Mouse (Mus musculus) ES-Bruce4 (cell line): ENCODE results near the gene Ntm. TPM values are rescaled to one million over a fixed set of nuclear protein-coding genes. Genes with fewer than 3 reads are reported as not detected.

Experiments
- H3K27ac ChIP-seq: 2 replicates; pipeline ENCODE4 v1.5.1; 2012; ENCODE audit warnings: low read length, inconsistent platforms; ENCODE audit not compliant: insufficient read depth
- H3K27me3 ChIP-seq: 2 replicates; pipeline ENCODE4 v1.6.1; 2012; ENCODE audit warnings: mild to moderate bottlenecking, low read length, inconsistent platforms; ENCODE audit not compliant: control insufficient read depth, poor library complexity, insufficient read depth, severe bottlenecking
- H3K36me3 ChIP-seq: 2 replicates; pipeline ENCODE4 v1.6.1; 2012; ENCODE audit warnings: inconsistent platforms, mild to moderate bottlenecking, low read length, moderate library complexity; ENCODE audit not compliant: control insufficient read depth, poor library complexity, insufficient read depth, severe bottlenecking
- H3K4me1 ChIP-seq: one replicate; pipeline ENCODE4 v1.8.1; 2011; ENCODE audit warnings: low read length; ENCODE audit not compliant: control insufficient read depth, insufficient read depth
- H3K4me3 ChIP-seq: 2 replicates; pipeline ENCODE4 v1.5.1; 2011; ENCODE audit warnings: low read depth, mild to moderate bottlenecking, low read length
- H3K9ac ChIP-seq: 2 replicates; pipeline ENCODE4 v1.6.1; 2012; ENCODE audit warnings: low read depth, mild to moderate bottlenecking, inconsistent platforms; ENCODE audit not compliant: poor library complexity, severe bottlenecking
- H3K9me3 ChIP-seq: replicated peaks from 2 replicates; pipeline ENCODE4 v1.6.1; 2012; ENCODE audit warnings: mild to moderate bottlenecking, low read length, inconsistent platforms; ENCODE audit not compliant: control insufficient read depth, poor library complexity, insufficient read depth, severe bottlenecking
- CTCF ChIP-seq: IDR thresholded peaks from one replicate; pipeline ENCODE4 v1.8.1; 2011; ENCODE audit warnings: low read depth, low read length
- EP300 ChIP-seq: IDR thresholded peaks from 2 replicates; pipeline ENCODE4 v1.6.1; 2011; ENCODE audit warnings: low read depth, low read length; ENCODE audit not compliant: insufficient read depth
- POLR2A ChIP-seq: IDR thresholded peaks from one replicate; pipeline ENCODE4 v1.8.1; 2011; ENCODE audit warnings: low read length; ENCODE audit not compliant: insufficient read depth
- polyA plus RNA-seq: library from polyadenylated mRNA; stranded (reverse); fragments of >200 nt; gene quantifications from 2 replicates; pipeline ENCODE4 v1.2.4, GENCODE M21; 2011; ENCODE audit warnings: low read depth; ENCODE audit not compliant: missing spikeins, insufficient read depth, insufficient read length

The Ntm gene
- polyA plus RNA-seq, 1 experiment: 0.82 TPM

GRCm38 (mm10) chr9:29960741-29961140 is 2.2 kb downstream of the Ntm start:
- Histone ChIP-seq H3K36me3 (no peaks in the 10 kb centered on the region), H3K4me3 (no peak overlapping the region), H3K4me1 (no peaks in the 10 kb centered on the region), H3K9ac (no peak overlapping the region), H3K27ac (no peak overlapping the region), H3K27me3 (no peaks in the 10 kb centered on the region), H3K9me3 (no peaks in the 10 kb centered on the region)
- TF ChIP-seq CTCF (no peak), POLR2A (no peak), EP300 (no peak)

DNA sequence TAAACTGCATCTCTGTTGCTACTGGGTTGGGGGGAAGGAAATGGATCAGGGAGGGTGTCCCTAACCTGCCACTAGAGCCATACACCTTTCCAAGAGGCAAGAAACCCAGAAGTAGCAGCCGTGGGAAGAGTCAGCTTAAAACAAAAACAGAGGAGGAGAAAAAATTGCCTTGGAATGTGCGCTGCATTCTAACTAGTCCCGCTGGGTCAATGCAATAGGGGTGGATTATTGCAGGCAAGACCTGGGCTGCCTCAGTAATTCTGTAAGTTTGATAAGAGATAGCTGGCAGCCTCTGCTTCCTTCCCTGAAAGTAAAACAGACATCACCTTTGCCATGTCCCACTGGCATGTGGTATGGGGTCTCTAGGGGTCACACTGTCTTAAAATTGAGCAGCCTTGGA is 2.7 kb downstream of the Ntm start:
- Histone ChIP-seq H3K4me3 (no peak overlapping the region), H3K27me3 (no peaks in the 10 kb centered on the region), H3K9ac (no peak overlapping the region), H3K36me3 (no peaks in the 10 kb centered on the region), H3K9me3 (no peaks in the 10 kb centered on the region), H3K27ac (no peak overlapping the region), H3K4me1 (no peaks in the 10 kb centered on the region)
- TF ChIP-seq CTCF (no peak), POLR2A (no peak), EP300 (no peak)

DNA sequence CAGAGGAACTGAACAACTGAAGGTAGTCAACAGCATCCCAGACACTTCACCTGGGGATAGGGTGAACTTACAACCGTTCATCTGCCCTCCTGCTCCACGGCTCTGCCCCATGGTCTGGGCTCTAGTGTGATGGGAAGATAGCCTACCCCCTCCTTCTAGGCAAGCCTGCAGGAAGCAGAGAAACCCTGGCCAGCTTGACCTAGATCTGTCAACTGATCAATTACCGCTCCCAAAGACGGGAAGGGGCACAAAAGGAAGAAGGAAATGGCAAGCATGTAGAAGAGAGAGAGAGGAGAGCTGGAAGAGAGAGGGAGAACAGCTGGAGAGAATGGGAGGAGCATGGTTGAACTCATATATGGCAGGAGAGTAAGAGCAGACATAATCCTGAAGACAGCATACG is 6.0 kb downstream of the Ntm start:
- H3K4me1 ChIP-seq: no peaks in the 10 kb centered on the region
- H3K9me3 ChIP-seq: no peaks in the 10 kb centered on the region
- no peak overlapping the region for H3K27ac ChIP-seq
- no peaks in the 10 kb centered on the region for H3K36me3 ChIP-seq
- TF ChIP-seq POLR2A: no peak
- TF ChIP-seq CTCF: no peak
- TF ChIP-seq EP300: no peak
- H3K27me3 ChIP-seq: no peaks in the 10 kb centered on the region
- H3K4me3 ChIP-seq: no peak overlapping the region
- no peak overlapping the region for H3K9ac ChIP-seq

- Histone ChIP-seq H3K4me3 (no peak overlapping the region), H3K27ac (no peak overlapping the region), H3K4me1 (no peaks in the 10 kb centered on the region), H3K36me3 (no peaks in the 10 kb centered on the region), H3K9me3 (no peaks in the 10 kb centered on the region), H3K27me3 (no peaks in the 10 kb centered on the region), H3K9ac (no peak overlapping the region)
- TF ChIP-seq POLR2A (no peak), CTCF (no peak), EP300 (no peak)
Measured at GRCm38 (mm10) chr9:29954031-29954430, 8.9 kb downstream of the Ntm start.

- Histone ChIP-seq H3K4me1 (no peaks in the 10 kb centered on the region), H3K36me3 (no peaks in the 10 kb centered on the region), H3K27ac (no peak overlapping the region), H3K27me3 (no peaks in the 10 kb centered on the region), H3K4me3 (no peak overlapping the region), H3K9me3 (no peaks in the 10 kb centered on the region), H3K9ac (no peak overlapping the region)
- TF ChIP-seq CTCF: no peak
- no peak for TF ChIP-seq EP300
- no peak for TF ChIP-seq POLR2A
Measured at GRCm38 (mm10) chr9:29949041-29949440, 13.9 kb downstream of the Ntm start.

DNA sequence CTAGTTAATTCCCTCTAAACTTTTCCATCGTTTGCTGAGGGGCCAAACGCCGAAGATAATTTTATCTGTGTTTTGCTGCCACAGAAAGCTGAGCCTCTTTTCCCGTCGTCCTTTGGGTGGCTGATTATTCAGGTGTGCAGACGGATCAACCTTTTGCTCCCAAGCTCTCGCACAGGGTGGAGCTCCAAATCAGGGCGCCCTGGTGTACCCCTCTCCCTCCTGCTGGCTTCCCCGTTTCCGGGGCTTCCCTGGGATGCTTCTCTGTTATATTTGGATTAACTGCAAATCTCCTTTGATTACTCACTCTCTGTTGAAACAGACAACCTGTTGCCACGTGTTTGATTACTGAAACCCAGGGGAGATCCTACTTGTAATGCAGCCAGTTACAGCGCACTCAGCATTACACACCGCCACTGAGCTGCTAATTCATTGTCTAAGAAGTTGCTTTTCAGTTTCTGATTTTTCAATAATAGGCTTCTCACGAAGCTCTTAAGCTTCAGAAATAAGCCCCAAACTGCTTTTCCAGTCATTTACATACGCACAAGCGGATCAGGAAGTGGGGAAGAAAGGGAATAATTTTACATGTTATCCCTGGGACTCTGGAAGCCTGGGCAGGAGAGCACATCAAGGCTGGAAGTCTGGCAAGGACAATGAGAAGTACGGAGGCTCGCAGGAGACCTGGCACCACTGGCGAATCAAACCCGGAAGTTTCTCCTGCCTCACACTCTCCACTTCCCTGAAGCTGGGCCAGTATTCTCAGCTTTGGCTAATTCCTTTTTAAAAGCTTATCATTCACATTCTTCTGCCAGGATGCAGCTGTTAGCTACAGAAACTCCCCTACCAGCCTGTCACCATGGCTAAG is 19.5 kb downstream of the Ntm start:
- Histone ChIP-seq H3K4me3 (no peak overlapping the region), H3K36me3 (no peaks in the 10 kb centered on the region), H3K9ac (no peak overlapping the region), H3K9me3 (no peaks in the 10 kb centered on the region), H3K27me3 (no peaks in the 10 kb centered on the region), H3K27ac (no peak overlapping the region), H3K4me1 (no peaks in the 10 kb centered on the region)
- TF ChIP-seq POLR2A (no peak), CTCF (no peak), EP300 (no peak)
